Mouse (Mus musculus): ENCODE results near the gene Herpud1.

- TF ChIP-seq POLR2A (IDR thresholded peaks at IDR 0.05; ENCODE audit: borderline replicate concordance, low read depth, low read length), result no peak
- TF ChIP-seq CTCF (IDR thresholded peaks at IDR 0.05; ENCODE audit: low read depth, low read length), result no peak
Observed at GRCm38 (mm10) chr8:94378763-94379415, 7.3 kb upstream of the Herpud1 start.

Measured in bone marrow macrophage, adult 2 months (primary cell).